Mouse (Mus musculus): ENCODE results near the gene Mlx.

Mlx gene

GRCm38 (mm10) chr11:101138536-101139181 lies 51.6 kb downstream of the Mlx start:
- DNase-seq (ENCODE audit: low spot score in 2 of 2), result no peak

GRCm38 (mm10) chr11:101140164-101140819 lies 53.2 kb downstream of the Mlx start:
- no peak for DNase-seq (ENCODE audit: low spot score in 2 of 2)

- no peak for DNase-seq (ENCODE audit: low spot score in 2 of 2)
These were observed 54.0 kb downstream of the Mlx start for GRCm38 (mm10) chr11:101141088-101141487.

Data from thymus, postnatal 10 days (tissue).